Mouse (Mus musculus): Measurements from ENCODE around the gene Ptpn1.

Ptpn1 gene

DNA sequence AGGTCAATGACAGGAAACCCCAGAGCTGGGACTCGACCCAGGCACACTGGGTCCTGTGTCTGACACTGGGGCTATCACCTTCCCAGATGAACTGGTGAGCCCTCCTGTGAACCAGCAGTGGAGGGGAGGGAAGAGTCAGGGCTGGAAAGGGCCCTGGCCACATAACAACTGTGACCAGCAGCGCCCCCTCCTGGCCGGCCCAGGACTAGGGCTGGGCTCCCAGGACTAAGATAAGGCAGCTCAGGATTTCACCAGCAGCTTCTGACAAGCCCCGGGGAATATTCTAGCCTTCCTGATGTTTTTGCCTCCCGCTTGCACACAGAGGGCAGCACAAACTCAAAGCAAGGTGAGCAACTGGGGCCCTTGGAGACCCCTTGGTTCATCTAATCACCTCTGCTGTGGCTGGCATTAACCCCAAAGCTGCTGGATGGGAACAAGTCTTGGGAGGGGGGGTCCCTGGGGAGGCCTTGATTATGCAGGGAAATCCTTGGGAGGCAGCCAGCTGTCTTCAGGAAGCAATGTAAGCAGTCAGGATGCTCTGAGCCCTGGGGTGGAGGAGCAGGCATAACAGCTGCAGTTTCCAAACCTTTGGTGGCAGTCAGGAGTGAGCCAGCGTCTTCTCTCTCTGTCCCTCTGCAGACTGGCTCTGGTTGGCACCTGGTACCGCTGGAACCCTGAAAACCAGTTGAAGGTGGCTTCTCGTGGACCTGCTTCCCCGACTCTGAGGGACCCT lies 78.2 kb downstream of the Ptpn1 start, which contains the start of gene Ripor3:
Gene Ripor3 (minus strand): TSS at position 683 of the 733 bp plus-strand sequence.
- DNase-seq (ENCODE audit: low spot score), result peak; percentile 79

GRCm38 (mm10) chr2:168010893-168011292 lies 79.0 kb downstream of the Ptpn1 start:
- DNase-seq (ENCODE audit: low spot score), result no peak

- peak; percentile 54 for DNase-seq (ENCODE audit: low spot score)
Observed at GRCm38 (mm10) chr2:168016951-168017391, 85.1 kb downstream of the Ptpn1 start.

DNA sequence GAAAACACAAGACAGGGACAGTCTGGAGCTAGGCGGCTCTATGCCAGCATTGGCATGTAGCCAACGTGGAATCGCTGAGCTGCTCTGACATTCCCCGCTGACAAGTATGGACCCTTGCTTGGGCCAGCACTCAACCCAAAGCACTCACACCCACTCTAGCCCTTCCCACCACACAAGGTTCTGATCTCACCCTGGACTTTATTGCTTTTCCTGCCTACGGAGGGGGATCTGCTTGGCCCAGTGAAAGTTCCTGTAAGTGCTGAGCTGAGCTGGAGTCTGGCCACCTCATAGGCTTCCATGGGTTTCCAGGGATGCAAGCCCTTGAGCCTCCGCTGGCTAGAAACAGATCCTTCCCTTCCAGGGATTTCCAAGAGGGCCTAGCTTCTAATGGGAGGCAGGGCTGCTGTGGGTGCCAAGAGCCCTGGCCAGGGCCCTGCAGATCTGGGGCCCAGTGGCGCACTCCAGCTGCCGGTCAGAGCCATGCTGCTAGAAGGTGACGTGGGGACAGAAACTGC lies 87.4 kb downstream of the Ptpn1 start:
- DNase-seq (ENCODE audit: low spot score), result no peak

GRCm38 (mm10) chr2:168023763-168024402 lies 92.0 kb downstream of the Ptpn1 start:
- no peak for DNase-seq (ENCODE audit: low spot score)

DNA sequence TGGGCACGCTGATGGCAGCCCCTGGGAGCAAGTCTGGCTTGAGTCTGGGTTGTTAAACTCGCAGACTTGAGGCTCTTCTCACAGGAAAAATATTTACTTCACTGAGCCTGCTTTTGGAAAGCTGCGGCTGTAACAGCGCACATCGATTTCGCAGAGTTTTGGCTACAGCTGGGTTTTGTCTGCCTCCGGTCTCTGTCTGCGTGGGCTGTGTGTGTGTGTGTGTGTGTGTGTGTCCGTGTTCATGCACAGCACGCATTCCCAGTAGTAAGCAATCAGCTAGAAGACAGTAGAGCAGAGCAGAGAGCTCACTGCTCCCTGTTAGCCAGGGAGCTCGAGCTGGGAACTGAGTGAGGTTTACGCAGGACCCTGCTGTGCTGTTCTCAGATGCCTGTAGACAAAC lies 93.3 kb downstream of the Ptpn1 start:
- no peak for DNase-seq (ENCODE audit: low spot score)

- no peak for DNase-seq (ENCODE audit: low spot score)
Observed at GRCm38 (mm10) chr2:168025882-168026281, 94.0 kb downstream of the Ptpn1 start.

- DNase-seq (ENCODE audit: low spot score), result no peak
Observed at GRCm38 (mm10) chr2:168026467-168026866, 94.6 kb downstream of the Ptpn1 start.

DNA sequence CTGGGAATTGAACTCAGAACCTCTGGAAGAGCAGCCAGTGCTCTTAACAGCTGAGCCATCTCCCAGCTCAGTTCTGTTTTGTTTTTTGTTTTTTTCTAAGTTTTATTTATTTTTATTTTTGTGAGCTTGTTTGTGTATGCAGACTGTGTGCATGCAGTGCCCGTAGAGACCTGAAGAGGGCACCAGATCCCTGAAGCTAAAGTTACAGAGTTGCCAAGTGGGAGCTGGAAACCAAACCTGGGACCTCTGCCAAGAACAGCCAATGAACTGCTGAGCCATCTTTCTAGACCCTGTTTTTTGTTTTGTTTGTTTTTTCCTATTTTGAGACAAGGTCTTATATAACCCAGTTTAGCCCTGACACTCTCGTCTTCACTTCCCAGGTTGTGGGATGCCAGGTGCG lies 96.5 kb downstream of the Ptpn1 start:
- no peak for DNase-seq (ENCODE audit: low spot score)

Data from T-cell, adult 2 months (primary cell).